Mouse (Mus musculus): ENCODE measurements around the gene Nup54.

DNA sequence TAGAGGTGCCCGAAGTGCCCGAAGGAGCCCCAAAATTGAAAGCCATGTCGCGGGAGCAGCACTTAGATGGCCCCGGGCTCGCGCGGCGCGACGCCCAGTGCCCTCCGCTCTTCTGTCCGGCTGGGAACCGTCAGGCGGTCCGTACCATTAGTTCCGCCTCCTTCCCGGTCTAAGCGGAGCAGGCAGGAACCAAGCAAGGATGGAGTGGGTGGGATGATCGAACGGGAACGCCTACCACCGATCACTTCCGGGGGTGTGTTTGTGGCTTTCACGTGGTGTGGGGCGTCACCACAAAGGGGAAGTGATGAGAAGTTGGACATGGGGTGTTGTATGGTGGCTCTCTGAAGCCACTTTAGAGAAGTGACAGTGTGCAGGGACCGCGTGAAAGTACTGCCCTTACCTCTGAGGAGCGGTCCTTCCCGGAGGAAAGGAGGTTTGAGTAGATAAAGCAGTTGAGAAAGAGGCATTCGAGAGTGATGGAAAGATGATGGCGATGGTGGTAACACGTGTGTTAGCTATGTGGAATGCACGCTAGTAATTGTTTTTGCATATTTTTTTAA is at the start of gene Nup54:
- TF ChIP-seq CTCF (conservative IDR thresholded peaks at IDR 0.05; ENCODE audit: low read length) (no peak), POU5F1 (IDR thresholded peaks at IDR 0.05; ENCODE audit: borderline replicate concordance, low read length) (no peak), NANOG (IDR thresholded peaks at IDR 0.05; ENCODE audit: borderline replicate concordance, low read length) (no peak)
